Mouse (Mus musculus) stomach, embryonic 16.5 days (tissue): ENCODE measurements around the gene Krtap24-1. TPM values are rescaled to one million over a fixed set of nuclear protein-coding genes. Genes with fewer than 3 reads are reported as not detected.

Experiments
- ATAC-seq: fragments of 200-750 bp; cut with Nextera tagmentation; 2 replicates; pipeline ENCODE4 v1.8.0; 2017; ENCODE audit warnings: moderate number of reproducible peaks, moderate TSS enrichment; ENCODE audit not compliant: insufficient read depth, low FRiP score
- H3K27ac ChIP-seq: fragments of 300-500 bp; sonication (generic); 2 replicates; pipeline ENCODE4 v1.5.1; 2014; ENCODE audit warnings: low read length
- H3K27me3 ChIP-seq: fragments of 300-500 bp; sonication (generic); 2 replicates; pipeline ENCODE4 v1.6.1; 2014; ENCODE audit warnings: low read length, control low read depth, mixed read lengths; ENCODE audit not compliant: control insufficient read depth, insufficient read depth
- H3K36me3 ChIP-seq: fragments of 300-500 bp; sonication (generic); 2 replicates; pipeline ENCODE4 v1.6.1; 2014; ENCODE audit warnings: low read length; ENCODE audit not compliant: control insufficient read depth, insufficient read depth
- H3K4me1 ChIP-seq: fragments of 300-500 bp; sonication (generic); 2 replicates; pipeline ENCODE4 v1.6.1; 2014; ENCODE audit warnings: low read length, control low read depth, mixed read lengths; ENCODE audit not compliant: control insufficient read depth, insufficient read depth
- H3K4me2 ChIP-seq: fragments of 300-500 bp; sonication (generic); 2 replicates; pipeline ENCODE4 v1.6.1; 2014; ENCODE audit warnings: low read depth, low read length, mixed read lengths
- H3K4me3 ChIP-seq: fragments of 300-500 bp; sonication (generic); replicated peaks from 2 replicates; pipeline ENCODE4 v1.5.1; 2014; ENCODE audit warnings: mild to moderate bottlenecking, low read length
- H3K9ac ChIP-seq: fragments of 300-500 bp; sonication (generic); 2 replicates; pipeline ENCODE4 v1.6.1; 2014; ENCODE audit warnings: low read length
- H3K9me3 ChIP-seq: fragments of 300-500 bp; sonication (generic); replicated peaks from 2 replicates; pipeline ENCODE4 v1.6.1; 2016; ENCODE audit warnings: low read length, control low read depth; ENCODE audit not compliant: control insufficient read depth
- WGBS: fragments of 180-500 bp; shearing (Covaris S2); extraction: QIAGEN DNeasy Blood & Tissue Kit; methylation state at CpG from one replicate; pipeline ENCODE4 v1.1.7; 2014; 5-methylcytosine and 5-hydroxymethylcytosine counted together
- polyA plus RNA-seq: library from polyadenylated mRNA; unstranded; fragments of >200 nt; fragmentation: Nextera tagmentation; extraction: Ambion mirVana; gene quantifications from 2 replicates; pipeline ENCODE4 v1.2.1, GENCODE M21; 2015

The Krtap24-1 gene
- polyA plus RNA-seq: not detected in 2 replicates

- Histone ChIP-seq H3K27me3 (no peaks in the 10 kb centered on the region), H3K36me3 (no peaks in the 10 kb centered on the region), H3K27ac (no peak within 1 kb of the TSS), H3K9me3 (no peaks in the 10 kb centered on the region), H3K9ac (no peak within 1 kb of the TSS), H3K4me1 (no peaks in the 10 kb centered on the region), H3K4me3 (no peak within 1 kb of the TSS), H3K4me2 (no peak within 1 kb of the TSS)
- ATAC-seq: no peak
- 87% methylated on average over 8 of the region's 8 CpGs for WGBS
These were observed at the start of gene Krtap24-1 for GRCm38 (mm10) chr16:88611922-88612321. Krtap24-1 (minus strand) TSS chr16:88612279.

GRCm38 (mm10) chr16:88657426-88657825, 45.3 kb upstream of the Krtap24-1 start:
- no peak overlapping the region for H3K4me3 ChIP-seq
- no peak overlapping the region for H3K4me2 ChIP-seq
- H3K36me3 ChIP-seq: no peaks in the 10 kb centered on the region
- H3K9ac ChIP-seq: no peak overlapping the region
- no peaks in the 10 kb centered on the region for H3K9me3 ChIP-seq
- whole genome bisulfite sequencing: 36% methylated on average over 1 of the region's 1 CpGs
- no peak for ATAC-seq
- no peaks in the 10 kb centered on the region for H3K27me3 ChIP-seq
- no peaks in the 10 kb centered on the region for H3K4me1 ChIP-seq
- no peak overlapping the region for H3K27ac ChIP-seq

GRCm38 (mm10) chr16:88651952-88652351, 39.9 kb upstream of the Krtap24-1 start:
- no peak overlapping the region for H3K27ac ChIP-seq
- H3K36me3 ChIP-seq: no peaks in the 10 kb centered on the region
- no peak overlapping the region for H3K4me2 ChIP-seq
- H3K4me1 ChIP-seq: no peaks in the 10 kb centered on the region
- no peaks in the 10 kb centered on the region for H3K27me3 ChIP-seq
- no peaks in the 10 kb centered on the region for H3K9me3 ChIP-seq
- no peak overlapping the region for H3K9ac ChIP-seq
- ATAC-seq: no peak
- no peak overlapping the region for H3K4me3 ChIP-seq
- 52% methylated on average over 2 of the region's 2 CpGs for WGBS

GRCm38 (mm10) chr16:88651082-88651481, 39.0 kb upstream of the Krtap24-1 start:
- Histone ChIP-seq H3K4me2 (no peak overlapping the region), H3K27ac (no peak overlapping the region), H3K36me3 (no peaks in the 10 kb centered on the region), H3K9me3 (no peaks in the 10 kb centered on the region), H3K9ac (no peak overlapping the region), H3K27me3 (no peaks in the 10 kb centered on the region), H3K4me1 (no peaks in the 10 kb centered on the region), H3K4me3 (no peak overlapping the region)
- WGBS: 66% methylated on average over 1 of the region's 1 CpGs
- no peak for ATAC-seq

- no peaks in the 10 kb centered on the region for H3K36me3 ChIP-seq
- H3K9me3 ChIP-seq: no peaks in the 10 kb centered on the region
- no peak within 1 kb of the TSS for H3K4me2 ChIP-seq
- ATAC-seq: no peak
- H3K9ac ChIP-seq: no peak within 1 kb of the TSS
- no peak within 1 kb of the TSS for H3K27ac ChIP-seq
- no peak within 1 kb of the TSS for H3K4me3 ChIP-seq
- 82% methylated on average over 10 of the region's 10 CpGs for WGBS
- no peaks in the 10 kb centered on the region for H3K27me3 ChIP-seq
- H3K4me1 ChIP-seq: no peaks in the 10 kb centered on the region
These were observed 35.3 kb upstream of the Krtap24-1 start, which contains the start of gene Krtap26-1 for GRCm38 (mm10) chr16:88647358-88647846. Krtap26-1 (minus strand) TSS chr16:88647796.

GRCm38 (mm10) chr16:88646366-88647111, 34.5 kb upstream of the Krtap24-1 start:
- H3K4me2 ChIP-seq: no peak overlapping the region
- H3K27me3 ChIP-seq: no peaks in the 10 kb centered on the region
- WGBS: 70% methylated on average over 8 of the region's 8 CpGs
- H3K36me3 ChIP-seq: no peaks in the 10 kb centered on the region
- ATAC-seq: no peak
- no peak overlapping the region for H3K4me3 ChIP-seq
- H3K9me3 ChIP-seq: no peaks in the 10 kb centered on the region
- H3K27ac ChIP-seq: no peak overlapping the region
- no peaks in the 10 kb centered on the region for H3K4me1 ChIP-seq
- no peak overlapping the region for H3K9ac ChIP-seq

DNA sequence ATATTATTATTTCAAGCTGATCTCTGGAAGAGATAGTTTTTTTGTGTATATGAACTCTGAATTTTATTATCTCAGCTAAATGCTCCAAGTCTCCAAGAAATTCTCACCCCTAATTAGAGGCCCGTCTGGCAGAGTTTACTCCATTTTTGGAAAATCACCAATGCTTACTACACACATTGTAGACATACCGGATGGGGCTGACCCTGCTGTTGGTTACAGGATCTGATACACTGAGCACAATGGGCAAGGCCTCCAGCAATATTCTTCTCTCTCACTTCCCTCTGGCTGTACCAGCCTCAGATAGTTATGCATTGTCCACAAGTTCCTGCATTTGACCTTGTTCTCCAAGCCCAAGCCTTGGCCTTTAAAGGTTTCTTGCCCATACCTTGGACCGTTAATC, 28.0 kb upstream of the Krtap24-1 start:
- H3K4me3 ChIP-seq: no peak overlapping the region
- no peaks in the 10 kb centered on the region for H3K36me3 ChIP-seq
- H3K27ac ChIP-seq: no peak overlapping the region
- no peak overlapping the region for H3K4me2 ChIP-seq
- H3K9me3 ChIP-seq: peaks cover 4% of the 10 kb centered on the region; the same call in 1 of the 2 replicates
- no peak overlapping the region for H3K9ac ChIP-seq
- no peaks in the 10 kb centered on the region for H3K27me3 ChIP-seq
- WGBS: 80% methylated on average over 3 of the region's 3 CpGs
- ATAC-seq: no peak
- H3K4me1 ChIP-seq: no peaks in the 10 kb centered on the region

GRCm38 (mm10) chr16:88635142-88635541, 23.1 kb upstream of the Krtap24-1 start:
- H3K36me3 ChIP-seq: no peaks in the 10 kb centered on the region
- WGBS: 43% methylated on average over 4 of the region's 4 CpGs
- no peaks in the 10 kb centered on the region for H3K4me1 ChIP-seq
- no peak overlapping the region for H3K4me3 ChIP-seq
- no peak overlapping the region for H3K9ac ChIP-seq
- no peak overlapping the region for H3K4me2 ChIP-seq
- H3K27me3 ChIP-seq: no peaks in the 10 kb centered on the region
- no peak overlapping the region for H3K27ac ChIP-seq
- no peaks in the 10 kb centered on the region for H3K9me3 ChIP-seq
- no peak for ATAC-seq

DNA sequence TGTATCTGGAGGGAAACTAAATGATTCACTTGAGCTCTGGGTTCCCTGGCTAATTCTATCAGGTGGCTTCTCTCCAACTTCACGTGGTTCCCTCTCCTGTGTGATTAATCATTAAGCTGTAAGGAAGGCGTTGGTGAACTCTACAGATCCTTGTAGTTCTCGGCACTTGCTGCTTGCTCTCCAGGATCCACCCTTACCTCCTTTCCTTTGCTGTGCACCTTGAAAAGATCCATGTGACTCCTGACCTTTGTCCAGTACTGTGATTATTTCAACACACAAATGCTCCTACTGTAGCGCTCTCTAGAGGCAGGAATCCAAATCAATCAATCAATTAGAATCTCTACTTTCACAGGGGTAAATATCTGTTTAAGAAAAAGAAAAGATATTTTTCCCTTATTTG, 19.4 kb upstream of the Krtap24-1 start:
- Histone ChIP-seq H3K9ac (no peak overlapping the region), H3K4me1 (no peaks in the 10 kb centered on the region), H3K36me3 (no peaks in the 10 kb centered on the region), H3K9me3 (no peaks in the 10 kb centered on the region), H3K27ac (no peak overlapping the region), H3K4me2 (no peak overlapping the region), H3K4me3 (no peak overlapping the region), H3K27me3 (no peaks in the 10 kb centered on the region)
- ATAC-seq: peak; percentile 91
- WGBS: 26% methylated on average over 4 of the region's 4 CpGs
